Mouse (Mus musculus): Measurements from ENCODE around the gene Mmgt1.
A peak's percentile ranks its signal among the peaks of the same experiment; 100 is the strongest.

Gene Mmgt1

GRCm38 (mm10) chrX:56597887-56598640 lies at the start of gene Mmgt1:
Mmgt1 (minus strand) TSS chrX:56598069.
- peak; percentile 75 to 89 for DNase-seq (ENCODE audit: low spot score in 2 of 2)

GRCm38 (mm10) chrX:56640066-56640465 lies 42.2 kb upstream of the Mmgt1 start:
- DNase-seq (ENCODE audit: low spot score in 2 of 2): no peak

GRCm38 (mm10) chrX:56636185-56636584 lies 38.3 kb upstream of the Mmgt1 start:
- DNase-seq (ENCODE audit: low spot score in 2 of 2): no peak

- DNase-seq (ENCODE audit: low spot score in 2 of 2): no peak
Measured at GRCm38 (mm10) chrX:56615236-56615635, 17.4 kb upstream of the Mmgt1 start.

GRCm38 (mm10) chrX:56610318-56610694 lies 12.4 kb upstream of the Mmgt1 start:
- no peak for DNase-seq (ENCODE audit: low spot score in 2 of 2)

GRCm38 (mm10) chrX:56609623-56610317 lies 11.9 kb upstream of the Mmgt1 start, which contains the start of gene Slc9a6:
Slc9a6 (plus strand) TSS chrX:56609757.
- DNase-seq (ENCODE audit: low spot score in 2 of 2): peak; percentile 30 to 47

- DNase-seq (ENCODE audit: low spot score in 2 of 2): no peak
Measured at GRCm38 (mm10) chrX:56609285-56609622, 11.4 kb upstream of the Mmgt1 start.

- DNase-seq (ENCODE audit: low spot score in 2 of 2): no peak
Measured at GRCm38 (mm10) chrX:56607032-56607710, 9.3 kb upstream of the Mmgt1 start.

- DNase-seq (ENCODE audit: low spot score in 2 of 2): no peak
Measured at GRCm38 (mm10) chrX:56606536-56606935, 8.7 kb upstream of the Mmgt1 start.

- DNase-seq (ENCODE audit: low spot score in 2 of 2): no peak
Measured at GRCm38 (mm10) chrX:56597219-56597886, 516 bp downstream of the Mmgt1 start.

GRCm38 (mm10) chrX:56578200-56578599 lies 19.7 kb downstream of the Mmgt1 start:
- no peak for DNase-seq (ENCODE audit: low spot score in 2 of 2)

GRCm38 (mm10) chrX:56572465-56572864 lies 25.4 kb downstream of the Mmgt1 start:
- no peak for DNase-seq (ENCODE audit: low spot score in 2 of 2)

GRCm38 (mm10) chrX:56553584-56553983 lies 44.3 kb downstream of the Mmgt1 start:
- DNase-seq (ENCODE audit: low spot score in 2 of 2): no peak

GRCm38 (mm10) chrX:56549506-56549905 lies 48.4 kb downstream of the Mmgt1 start, which contains the start of gene Gm648:
Gm648 (minus strand) TSS chrX:56549606.
- no peak for DNase-seq (ENCODE audit: low spot score in 2 of 2)

GRCm38 (mm10) chrX:56537162-56537561 lies 60.7 kb downstream of the Mmgt1 start:
- peak in 1 of 2 experiments; percentile 1 for DNase-seq (ENCODE audit: low spot score in 2 of 2)
